Mouse (Mus musculus) G1E (cell line): ENCODE data around the gene Hnrnpk.

ENCODE experiments used
- CTCF ChIP-seq: IDR thresholded peaks from 2 replicates; pipeline ENCODE4 v1.5.1; 2012; ENCODE audit warnings: low read depth, low read length, inconsistent platforms, mixed read lengths
- POLR2AphosphoS5 ChIP-seq: IDR thresholded peaks from 2 replicates; pipeline ENCODE4 v1.6.1; 2012; ENCODE audit warnings: low read depth, low read length, inconsistent platforms; ENCODE audit not compliant: insufficient replicate concordance

GRCm38 (mm10) chr13:58359304-58359653 is 43.9 kb downstream of the Hnrnpk start:
- TF ChIP-seq CTCF (no peak), POLR2AphosphoS5 (no peak)
